Mouse (Mus musculus) C2C12 (cell line): ENCODE measurements at regions not wholly inside any gene's neighbourhood (a gene's known extent, or its start where the extent isn't known, plus 50 kb on each side); places are given as distances from the start of the nearest gene placed in this dataset.
A peak's percentile ranks its signal among the peaks of the same experiment; 100 is the strongest.

ENCODE experiments used
- H3K27me3 ChIP-seq: one replicate; pipeline ENCODE4 v1.6.1; 2011; ENCODE audit not compliant: control insufficient read depth, insufficient read depth, insufficient read length
- H3K36me3 ChIP-seq: one replicate; pipeline ENCODE4 v1.6.1; 2011; ENCODE audit not compliant: control insufficient read depth, insufficient read depth
- H3K4me3 ChIP-seq: one replicate; pipeline ENCODE4 v1.5.1; 2011; ENCODE audit warnings: mild to moderate bottlenecking, control low read depth; ENCODE audit not compliant: poor library complexity, insufficient read depth, severe bottlenecking
- H3K79me2 ChIP-seq: one replicate; pipeline ENCODE4 v1.6.1; 2011; ENCODE audit not compliant: control insufficient read depth, insufficient read depth
- H3K79me3 ChIP-seq: one replicate; pipeline ENCODE4 v1.6.1; 2011; ENCODE audit warnings: low read depth, control low read depth
- H3ac ChIP-seq: one replicate; pipeline ENCODE3; 2011; ENCODE audit warnings: low read depth; ENCODE audit not compliant: control insufficient read depth, insufficient read length
- CEBPB ChIP-seq: IDR thresholded peaks from one replicate; pipeline ENCODE4 v1.6.1; 2011; ENCODE audit warnings: low read depth, mild to moderate bottlenecking, control low read depth, moderate library complexity
- CTCF ChIP-seq: IDR thresholded peaks from one replicate; pipeline ENCODE4 v1.5.1; 2011; ENCODE audit not compliant: control insufficient read depth, insufficient read depth, insufficient read length
- FOSL1 ChIP-seq: IDR thresholded peaks from one replicate; pipeline ENCODE4 v1.8.0; 2011; ENCODE audit warnings: mild to moderate bottlenecking, low read length; ENCODE audit not compliant: poor library complexity, insufficient read depth, severe bottlenecking
- MAX ChIP-seq: IDR thresholded peaks from one replicate; pipeline ENCODE4 v1.6.1; 2011; ENCODE audit warnings: mild to moderate bottlenecking, control low read depth
- MYOD1 ChIP-seq: IDR thresholded peaks from one replicate; pipeline ENCODE4 v1.6.1; 2011; ENCODE audit warnings: low read depth; ENCODE audit not compliant: control insufficient read depth, insufficient read length
- MYOG ChIP-seq: IDR thresholded peaks from one replicate; pipeline ENCODE4 v1.6.1; 2011; ENCODE audit not compliant: control insufficient read depth, insufficient read length; ENCODE audit errors: extremely low read depth
- USF1 ChIP-seq: IDR thresholded peaks from one replicate; pipeline ENCODE4 v1.6.1; 2011; ENCODE audit warnings: low read depth, mild to moderate bottlenecking, control low read depth, moderate library complexity

- Histone ChIP-seq H3K4me3 (no peak overlapping the region), H3ac (no peak overlapping the region), H3K36me3 (no peaks in the 10 kb centered on the region), H3K27me3 (no peaks in the 10 kb centered on the region), H3K79me2 (no peaks in the 10 kb centered on the region), H3K79me3 (no peaks in the 10 kb centered on the region)
- TF ChIP-seq MAX (no peak), MYOG (no peak), CTCF (no peak), FOSL1 (no peak), USF1 (no peak), CEBPB (no peak), MYOD1 (no peak)
Observed at GRCm38 (mm10) chr9:32971421-32971820, 335.4 kb downstream of the Ets1 start.

GRCm38 (mm10) chr9:32971926-32972325 lies 335.9 kb downstream of the Ets1 start:
- Histone ChIP-seq H3K4me3 (no peak overlapping the region), H3K36me3 (no peaks in the 10 kb centered on the region), H3K27me3 (no peaks in the 10 kb centered on the region), H3ac (no peak overlapping the region), H3K79me3 (no peaks in the 10 kb centered on the region), H3K79me2 (no peaks in the 10 kb centered on the region)
- TF ChIP-seq USF1, result no peak
- TF ChIP-seq CTCF, result no peak
- TF ChIP-seq MAX, result no peak
- TF ChIP-seq CEBPB, result no peak
- no peak for TF ChIP-seq MYOG
- no peak for TF ChIP-seq MYOD1
- TF ChIP-seq FOSL1, result no peak

GRCm38 (mm10) chr9:32972431-32973052 lies 336.5 kb downstream of the Ets1 start:
- Histone ChIP-seq H3K79me2 (no peaks in the 10 kb centered on the region), H3K79me3 (no peaks in the 10 kb centered on the region), H3K27me3 (no peaks in the 10 kb centered on the region), H3ac (no peak overlapping the region), H3K36me3 (no peaks in the 10 kb centered on the region), H3K4me3 (no peak overlapping the region)
- TF ChIP-seq MAX (no peak), FOSL1 (no peak), MYOG (no peak), MYOD1 (no peak), CTCF (no peak), USF1 (no peak)

- no peak for TF ChIP-seq MAX
- no peak for TF ChIP-seq CTCF
- TF ChIP-seq MYOD1, result no peak
- no peak for TF ChIP-seq FOSL1
- TF ChIP-seq CEBPB, result no peak
- TF ChIP-seq MYOG, result no peak
- TF ChIP-seq USF1, result no peak
- Histone ChIP-seq H3K27me3 (no peaks in the 10 kb centered on the region), H3ac (no peak overlapping the region), H3K36me3 (no peaks in the 10 kb centered on the region), H3K4me3 (no peak overlapping the region), H3K79me2 (no peaks in the 10 kb centered on the region), H3K79me3 (no peaks in the 10 kb centered on the region)
Observed at GRCm38 (mm10) chr9:32977732-32978131, 341.7 kb downstream of the Ets1 start.

GRCm38 (mm10) chr9:32980846-32981245 lies 344.8 kb downstream of the Ets1 start:
- H3K36me3 ChIP-seq, result no peaks in the 10 kb centered on the region
- no peaks in the 10 kb centered on the region for H3K79me3 ChIP-seq
- TF ChIP-seq USF1, result no peak
- TF ChIP-seq FOSL1, result peak; percentile 54
- peak; percentile 27 for TF ChIP-seq MYOD1
- no peak for TF ChIP-seq MYOG
- peak; percentile 67 for TF ChIP-seq CEBPB
- TF ChIP-seq MAX, result no peak
- no peak for TF ChIP-seq CTCF
- H3ac ChIP-seq, result no peak overlapping the region
- no peak overlapping the region for H3K4me3 ChIP-seq
- H3K79me2 ChIP-seq, result no peaks in the 10 kb centered on the region
- H3K27me3 ChIP-seq, result no peaks in the 10 kb centered on the region
